Mouse (Mus musculus) heart, adult 2 months (tissue): ENCODE data around the gene Farp2. TPM values are rescaled to one million over a fixed set of nuclear protein-coding genes. Genes with fewer than 3 reads are reported as not detected.
"Not testable (repeated sequence)": the region's sequence is repeated elsewhere in the genome, so short reads cannot be mapped to it uniquely, and the experiment has no call there.

Source experiments
- DNase-seq, 2 experiments: peaks; one replicate each; pipeline ENCODE4 v3.0.0; 2021
- H3K27ac ChIP-seq: fragments of 200-600 bp; 2 replicates; pipeline ENCODE4 v1.8.1; 2022
- H3K27me3 ChIP-seq: fragments of 200-500 bp; 2 replicates; pipeline ENCODE4 v1.6.1; 2012; ENCODE audit warnings: mild to moderate bottlenecking, low read length, inconsistent platforms, mixed read lengths; ENCODE audit not compliant: control insufficient read depth, insufficient read depth
- H3K36me3 ChIP-seq: fragments of 200-500 bp; 2 replicates; pipeline ENCODE4 v1.6.1; 2012; ENCODE audit warnings: low read length, inconsistent platforms; ENCODE audit not compliant: control insufficient read depth, insufficient read depth
- H3K4me1 ChIP-seq: fragments of 200-500 bp; 2 replicates; pipeline ENCODE4 v1.6.1; 2011; ENCODE audit warnings: low read length; ENCODE audit not compliant: control insufficient read depth, insufficient read depth
- H3K4me3 ChIP-seq: fragments of 200-600 bp; 2 replicates; pipeline ENCODE4 v1.8.1; 2022
- H3K79me2 ChIP-seq: fragments of 200-500 bp; replicated peaks from 2 replicates; pipeline ENCODE4 v1.6.1; 2012; ENCODE audit warnings: mild to moderate bottlenecking, inconsistent platforms, low read length, moderate library complexity, mixed read lengths; ENCODE audit not compliant: control insufficient read depth, insufficient read depth
- H3K9ac ChIP-seq: fragments of 200-500 bp; 2 replicates; pipeline ENCODE4 v1.6.1; 2012; ENCODE audit warnings: low read depth, mild to moderate bottlenecking, control low read depth, inconsistent platforms, low read length, mixed read lengths
- CTCF ChIP-seq: fragments of 200-600 bp; IDR thresholded peaks from 2 replicates; pipeline ENCODE4 v1.8.1; 2022; ENCODE audit warnings: antibody characterized with exemption, mild to moderate bottlenecking, moderate library complexity
- EP300 ChIP-seq: fragments of 200-500 bp; IDR thresholded peaks from 2 replicates; pipeline ENCODE4 v1.6.1; 2011; ENCODE audit warnings: low read depth, low read length, control low read depth; ENCODE audit not compliant: insufficient read depth
- POLR2A ChIP-seq: fragments of 200-500 bp; IDR thresholded peaks from 2 replicates; pipeline ENCODE4 v1.6.1; 2011; ENCODE audit warnings: mild to moderate bottlenecking, low read depth, low read length, control low read depth; ENCODE audit not compliant: insufficient read depth
- WGBS: fragments of 180-500 bp; shearing (Covaris S2); methylation state at CpG from one replicate; pipeline ENCODE4 v1.1.7; 2018; 5-methylcytosine and 5-hydroxymethylcytosine counted together
- intact Hi-C: fragments of 180-260 bp; cut with DNase I; formaldehyde crosslinking; loops from one replicate; pipeline ENCODE4 v1.15.1; 2025
- polyA plus RNA-seq: library from polyadenylated mRNA; depleted of rRNA; stranded (reverse); fragments of >200 nt; gene quantifications from 2 replicates; pipeline ENCODE4 v1.2.3, GENCODE M21; 2012
- total RNA-seq, 2 experiments: library from RNA; stranded (reverse); gene quantifications; 2 replicates each; pipeline ENCODE4 v1.2.3; 2021

Farp2 gene
- total and polyA plus RNA-seq, 3 experiments = 6.6 to 21.5 (median 18.5) TPM

GRCm38 (mm10) chr1:93477758-93478585, 33.9 kb upstream of the Farp2 start:
- peaks cover 11% of the 10 kb centered on the region; the same call in 1 of the 2 replicates for H3K36me3 ChIP-seq
- H3K4me1 ChIP-seq = peaks cover 1% of the 10 kb centered on the region; the same call in 1 of the 2 replicates
- H3K4me3 ChIP-seq = peak overlapping the region; percentile 90
- peak overlapping the region; percentile 98 for H3K27ac ChIP-seq
- intact Hi-C loops = loop anchor here (1.0 to 10.0 kb wide), 7 partner anchors 33 to 543 kb away; partner anchors contain the start of genes Capn10, Ing5, Pask and Ppp1r7
- peak overlapping the region; percentile 93 for H3K9ac ChIP-seq
- no peaks in the 10 kb centered on the region for H3K27me3 ChIP-seq
- peak; percentile 98 to 99 for DNase-seq
- H3K79me2 ChIP-seq = peaks cover 8% of the 10 kb centered on the region
- WGBS = under 1% methylated on average over 40 of the region's 41 CpGs
- TF ChIP-seq CTCF = peak; percentile 73
- TF ChIP-seq EP300 = peak; percentile 44; the same call in 1 of the 2 replicates
- TF ChIP-seq POLR2A = peak; percentile 67; the same call in 1 of the 2 replicates

- Histone ChIP-seq H3K27ac (peak within 1 kb of the TSS; percentile 98), H3K9ac (peak within 1 kb of the TSS; percentile 93), H3K27me3 (no peaks in the 10 kb centered on the region), H3K79me2 (peaks cover 5% of the 10 kb centered on the region), H3K36me3 (peaks cover 7% of the 10 kb centered on the region; the same call in 1 of the 2 replicates), H3K4me3 (peak within 1 kb of the TSS; percentile 90), H3K4me1 (peaks cover 1% of the 10 kb centered on the region; the same call in 1 of the 2 replicates)
- TF ChIP-seq POLR2A = peak; percentile 78
- TF ChIP-seq EP300 = 0 out of 2 replicates have a peak, but pooled peaks have one; percentile 54
- no peak for TF ChIP-seq CTCF
- WGBS = under 1% methylated on average over 72 of the region's 74 CpGs
- intact Hi-C loops = loop anchor here (1.0 to 10.0 kb wide), 6 partner anchors 32 to 544 kb away; partner anchors contain the start of genes Capn10, Ing5, Pask and Ppp1r7
- peak; percentile 99 for DNase-seq
Measured at GRCm38 (mm10) chr1:93478586-93479475, 33.0 kb upstream of the Farp2 start, which contains the start of gene Hdlbp. Gene Hdlbp (minus strand): TSS chr1:93478815.

- intact Hi-C loops = loop anchor here (2.0 to 10.0 kb wide), 4 partner anchors 31 to 545 kb away; partner anchors contain the start of genes Capn10, Pask and Ppp1r7
- Histone ChIP-seq H3K4me3 (peak overlapping the region; percentile 90), H3K36me3 (peaks cover 7% of the 10 kb centered on the region; the same call in 1 of the 2 replicates), H3K79me2 (0 out of 2 replicates have a peak, but pooled peaks cover under 1% of the 10 kb centered on the region), H3K9ac (peak overlapping the region; percentile 81), H3K4me1 (peaks cover 1% of the 10 kb centered on the region; the same call in 1 of the 2 replicates), H3K27ac (peak overlapping the region; percentile 98), H3K27me3 (no peaks in the 10 kb centered on the region)
- peak in 1 of 2 experiments; percentile 41 for DNase-seq
- WGBS = 2% methylated on average over 23 of the region's 23 CpGs
- no peak for TF ChIP-seq CTCF
- no peak for TF ChIP-seq POLR2A
- no peak for TF ChIP-seq EP300
Measured at GRCm38 (mm10) chr1:93479476-93480083, 32.3 kb upstream of the Farp2 start.

GRCm38 (mm10) chr1:93486302-93486701, 25.6 kb upstream of the Farp2 start:
- H3K79me2 ChIP-seq, H3K4me1 ChIP-seq, H3K27ac ChIP-seq, DNase-seq, H3K27me3 ChIP-seq, H3K4me3 ChIP-seq, intact Hi-C loops, H3K9ac ChIP-seq: not testable (repeated sequence)
- WGBS = 77% methylated on average over 3 of the region's 3 CpGs
- H3K36me3 ChIP-seq = peaks cover 12% of the 10 kb centered on the region

- H3K79me2 ChIP-seq = no peaks in the 10 kb centered on the region
- no peak for DNase-seq
- no peak overlapping the region for H3K27ac ChIP-seq
- peaks cover 6% of the 10 kb centered on the region for H3K36me3 ChIP-seq
- H3K4me1 ChIP-seq = no peaks in the 10 kb centered on the region
- H3K4me3 ChIP-seq = no peak overlapping the region
- TF ChIP-seq CTCF = no peak
- no peak overlapping the region for H3K9ac ChIP-seq
- no peaks in the 10 kb centered on the region for H3K27me3 ChIP-seq
- 77% methylated on average over 3 of the region's 3 CpGs for WGBS
- intact Hi-C loops = no loop called here
Measured at GRCm38 (mm10) chr1:93495312-93495711, 16.6 kb upstream of the Farp2 start.
